Mouse (Mus musculus) heart, adult 11 months (tissue): ENCODE measurements around the gene Ubap1.

ENCODE experiments used
- DNase-seq: peaks from one replicate; pipeline ENCODE4 v3.0.0; 2022

Gene Ubap1

GRCm38 (mm10) chr4:41438931-41439330 is 90.1 kb downstream of the Ubap1 start:
- no peak for DNase-seq
